Mouse (Mus musculus) WW6 (cell line): ENCODE results near the gene Dpagt1.
"Not testable (repeated sequence)": the region's sequence is repeated elsewhere in the genome, so short reads cannot be mapped to it uniquely, and the experiment has no call there.

Experiments
- DNase-seq: peaks from one replicate; pipeline ENCODE4 v3.0.0-alpha.2; 2013; ENCODE audit warnings: low read depth, low spot score

Dpagt1 gene

GRCm38 (mm10) chr9:44337436-44338169, 11.8 kb downstream of the Dpagt1 start:
- DNase-seq, result no peak

DNA sequence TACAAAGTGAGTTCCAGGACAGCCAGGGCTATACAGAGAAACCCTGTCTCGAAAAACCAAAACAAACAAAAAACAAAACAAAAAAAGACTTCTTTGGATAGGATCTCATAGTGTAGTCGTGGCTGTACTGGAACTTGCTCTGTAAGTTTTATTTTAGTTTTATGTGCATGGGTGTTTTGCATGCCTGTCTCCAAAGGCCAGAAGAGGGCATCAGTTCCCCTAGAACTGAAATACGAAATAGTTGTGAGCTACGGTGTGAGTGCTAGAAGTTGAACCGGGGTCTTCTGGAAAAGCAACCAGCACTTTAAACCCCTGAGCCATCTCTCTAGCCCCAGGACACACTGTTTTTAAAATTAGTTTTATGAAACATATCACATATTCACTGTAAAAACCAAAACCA, 12.8 kb downstream of the Dpagt1 start:
- DNase-seq, result no peak

- DNase-seq, result no peak
Observed at GRCm38 (mm10) chr9:44341487-44341886, 15.7 kb downstream of the Dpagt1 start.

GRCm38 (mm10) chr9:44342173-44342572, 16.4 kb downstream of the Dpagt1 start:
- no peak for DNase-seq

DNA sequence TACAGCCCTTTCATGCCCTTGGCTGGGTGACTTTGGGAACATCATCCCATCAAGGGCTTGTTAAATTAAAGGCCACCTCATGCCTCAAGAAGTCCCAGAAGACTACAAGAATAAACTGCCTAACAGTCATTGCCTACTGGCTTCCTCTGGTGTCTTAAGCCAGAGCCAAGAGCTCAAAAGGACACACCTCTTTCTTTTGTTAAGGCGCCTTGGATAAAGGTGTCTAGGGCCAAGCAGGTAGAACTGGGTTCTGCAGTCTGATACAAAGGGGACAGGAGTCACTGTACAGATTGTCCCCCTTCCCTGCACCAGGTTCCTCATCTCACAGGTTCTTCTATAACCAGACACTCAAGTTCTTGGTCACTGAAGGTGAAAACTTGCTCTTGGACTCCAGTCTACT, 16.8 kb downstream of the Dpagt1 start:
- no peak for DNase-seq

DNA sequence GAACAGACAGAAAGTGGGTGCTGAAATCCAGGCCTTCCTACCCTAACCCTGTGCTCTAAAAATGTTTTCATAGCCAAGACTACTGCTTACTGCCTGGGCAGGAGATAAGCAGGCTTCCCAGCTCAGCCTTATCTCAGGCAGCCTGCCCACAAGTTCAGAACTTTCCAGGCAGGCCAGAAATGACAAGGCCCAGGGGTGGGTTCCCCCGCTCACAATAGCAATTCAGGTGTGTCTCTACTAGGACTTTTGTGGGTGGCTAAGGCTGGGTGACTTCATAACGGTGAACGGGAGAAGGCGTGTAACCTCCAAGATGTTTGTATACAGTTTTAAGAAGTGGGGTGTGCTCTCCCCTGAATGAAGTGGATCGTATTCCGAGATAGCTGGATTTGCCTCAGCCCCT, 17.5 kb downstream of the Dpagt1 start:
- no peak for DNase-seq

- no peak for DNase-seq
Observed at GRCm38 (mm10) chr9:44343781-44344421, 18.1 kb downstream of the Dpagt1 start, which contains the start of gene Hmbs. Hmbs (minus strand) TSS chr9:44344228.

DNA sequence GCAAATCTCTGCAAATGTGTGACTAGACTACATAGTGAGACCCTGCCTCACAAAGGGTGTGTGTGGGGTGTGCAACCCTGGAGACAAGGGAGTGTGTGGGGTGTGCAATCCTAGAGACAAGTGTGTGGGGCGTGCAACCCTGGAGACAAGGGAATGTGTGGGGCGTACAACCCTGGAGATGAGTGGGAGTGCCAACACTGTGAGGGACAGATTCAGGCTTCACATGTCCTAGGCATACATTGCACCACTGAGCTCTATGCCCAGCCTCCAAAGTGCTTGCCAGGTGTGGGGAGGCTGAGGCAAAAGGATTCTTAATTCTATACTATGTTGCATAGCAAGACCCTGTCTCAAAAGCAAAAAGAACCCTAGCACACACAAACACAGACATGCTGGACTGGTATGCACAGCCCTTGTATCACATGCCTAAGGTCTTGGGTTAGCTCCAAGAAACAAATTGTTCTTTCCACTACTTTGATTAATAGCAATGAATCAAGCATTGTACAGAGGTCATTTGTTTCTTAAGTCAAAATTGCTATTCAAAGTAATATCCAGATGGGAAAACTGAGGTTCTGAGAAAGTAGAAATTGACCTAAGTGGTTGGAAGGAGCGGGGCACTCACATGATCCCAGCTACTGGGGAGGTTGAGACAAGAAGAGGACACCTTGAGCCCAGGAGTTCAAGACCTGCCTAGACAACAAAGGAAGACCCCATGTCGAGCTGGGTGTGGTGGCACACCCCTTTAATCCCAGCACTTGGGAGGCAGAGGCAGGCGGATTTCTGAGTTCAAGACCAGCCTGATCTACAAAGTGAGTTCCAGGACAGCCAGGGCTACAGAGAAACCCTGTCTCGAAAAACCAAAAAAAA, 20.0 kb downstream of the Dpagt1 start:
- DNase-seq, result no peak

DNA sequence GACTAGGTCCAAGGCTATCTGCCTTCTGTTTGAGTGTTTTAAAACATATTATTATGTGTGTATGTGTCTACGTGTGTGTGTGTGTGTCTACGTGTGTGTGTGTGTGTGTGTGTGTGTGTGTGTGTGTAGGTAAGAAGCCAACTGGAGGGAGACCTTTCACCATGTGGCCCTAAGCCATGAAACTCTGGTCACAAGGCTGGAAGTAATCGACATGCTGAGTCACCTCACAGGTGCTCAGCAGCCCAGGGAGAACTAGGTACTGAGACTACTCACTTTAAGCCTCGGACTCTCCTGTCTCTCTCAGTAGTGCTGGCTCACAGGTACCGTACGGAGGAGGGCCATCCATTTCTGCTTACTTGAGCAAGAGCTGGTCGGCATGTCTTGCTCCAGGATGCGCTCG, 21.3 kb downstream of the Dpagt1 start:
- no peak for DNase-seq

DNA sequence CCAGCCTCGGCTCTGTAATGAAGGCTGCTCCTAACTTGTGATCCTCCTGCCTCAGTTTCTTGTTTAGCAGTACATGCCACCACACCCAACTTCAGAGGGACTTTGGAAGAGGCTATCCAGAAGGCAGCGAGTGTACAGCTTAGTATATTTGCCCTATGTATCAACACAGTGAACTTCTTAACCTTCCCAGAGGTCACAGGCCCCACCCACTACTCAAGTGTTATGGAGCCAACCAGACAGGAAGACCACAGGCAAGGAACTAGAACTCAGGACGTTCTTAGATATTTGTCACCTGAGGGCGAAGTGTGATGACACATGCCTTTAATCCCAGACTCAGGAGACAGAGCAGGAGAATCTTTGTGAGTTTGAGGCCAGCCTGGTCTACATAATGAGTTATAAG, 21.8 kb downstream of the Dpagt1 start:
- no peak for DNase-seq

GRCm38 (mm10) chr9:44348546-44348945, 22.7 kb downstream of the Dpagt1 start:
- no peak for DNase-seq

DNA sequence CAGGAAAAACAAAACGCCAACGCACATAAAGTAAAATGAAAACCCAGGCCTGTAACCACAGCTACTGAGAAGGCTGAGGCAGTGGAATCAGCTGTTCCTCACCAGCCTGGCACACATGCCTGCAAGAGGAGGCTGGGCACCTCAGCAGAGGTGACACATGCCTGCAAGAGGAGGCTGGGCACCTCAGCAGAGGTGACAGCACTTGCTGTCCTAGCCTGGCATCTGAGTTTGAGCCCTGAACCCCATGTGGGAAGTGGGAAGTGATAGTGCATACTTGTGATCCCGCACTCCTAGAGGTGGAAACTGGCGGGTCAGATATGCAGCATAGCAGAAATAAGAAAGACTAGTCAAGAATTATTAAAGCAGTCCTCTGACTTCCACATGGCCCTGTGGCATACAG, 25.6 kb downstream of the Dpagt1 start:
- no peak for DNase-seq

- no peak for DNase-seq
Observed at GRCm38 (mm10) chr9:44352337-44352736, 26.5 kb downstream of the Dpagt1 start.

DNA sequence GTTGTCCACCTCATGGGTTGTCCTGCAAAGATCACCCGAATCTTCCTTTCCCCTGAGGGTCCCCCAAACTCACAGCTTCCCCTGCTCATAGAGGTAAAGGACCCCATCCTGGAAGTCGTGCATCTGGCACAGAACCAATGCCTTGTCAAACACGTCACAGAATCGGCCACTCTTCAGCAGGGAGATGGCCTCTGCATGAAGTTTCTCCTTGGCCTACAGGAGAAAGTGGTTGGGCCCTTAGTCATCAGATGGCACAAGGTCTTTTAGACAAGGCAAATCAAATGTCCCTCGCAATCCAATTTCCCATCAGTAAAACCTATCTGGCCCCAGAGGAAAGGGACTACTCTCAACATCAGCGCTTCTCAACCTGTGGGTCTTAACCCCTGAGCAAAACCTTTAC, 27.3 kb downstream of the Dpagt1 start:
- DNase-seq, result no peak

GRCm38 (mm10) chr9:44357207-44357606, 31.4 kb downstream of the Dpagt1 start:
- no peak for DNase-seq

- peak; percentile 95 for DNase-seq
Observed at GRCm38 (mm10) chr9:44361190-44361917, 35.5 kb downstream of the Dpagt1 start, which contains the start of gene Vps11. Vps11 (minus strand) TSS chr9:44361670.

GRCm38 (mm10) chr9:44361931-44362330, 36.1 kb downstream of the Dpagt1 start:
- not testable (repeated sequence) for DNase-seq

- DNase-seq, result no peak
Observed at GRCm38 (mm10) chr9:44364480-44364879, 38.7 kb downstream of the Dpagt1 start.

- no peak for DNase-seq
Observed at GRCm38 (mm10) chr9:44373386-44373785, 47.6 kb downstream of the Dpagt1 start.

GRCm38 (mm10) chr9:44376141-44376540, 50.3 kb downstream of the Dpagt1 start:
- no peak for DNase-seq

- not testable (repeated sequence) for DNase-seq
Observed at GRCm38 (mm10) chr9:44377335-44377734, 51.5 kb downstream of the Dpagt1 start.
